In the genomic region with DNA sequence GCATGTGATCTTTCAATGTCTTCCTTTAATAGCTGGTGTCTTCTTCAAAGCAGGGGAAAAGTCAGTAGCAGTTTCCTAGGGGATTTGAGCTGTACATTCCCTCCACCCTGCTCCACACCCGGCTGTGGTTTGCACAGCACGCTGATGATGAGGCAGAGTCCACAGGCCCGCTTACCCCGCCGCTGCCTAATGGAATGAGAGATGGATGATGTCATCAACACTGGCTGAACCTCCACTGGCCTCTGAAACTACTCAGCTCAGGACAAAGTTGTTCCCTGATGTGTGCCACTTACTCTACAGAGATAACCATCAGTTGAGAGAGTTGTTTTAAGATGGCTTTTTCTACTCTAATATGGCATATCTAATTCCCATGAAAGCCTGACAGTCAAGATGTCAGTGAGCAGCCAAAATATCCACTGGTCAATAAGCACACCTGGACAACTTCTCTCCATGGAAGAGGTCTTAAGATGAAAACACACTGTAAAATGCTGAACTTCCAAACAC, we compare ENCODE assay signal across 8 mouse cellular contexts.
A peak's percentile ranks its signal among the peaks of the same experiment; 100 is the strongest.
DNase-seq lines count a peak whose midpoint lies in the region; ATAC-seq and TF ChIP-seq lines count a peak whose summit lies in the region.

No protein-coding gene starts in this region.

- H3K9me3 ChIP-seq in forebrain, postnatal 0 days (ENCODE audit: low read length) = no peaks in the 10 kb centered on the region
- no peaks in the 10 kb centered on the region for H3K9me3 ChIP-seq in forebrain, embryonic 11.5 days (ENCODE audit: control insufficient read depth, low read length)
- H3K9me3 ChIP-seq in heart, embryonic 11.5 days (replicated peaks; ENCODE audit: control insufficient read depth, low read length) = no peaks in the 10 kb centered on the region
- no peaks in the 10 kb centered on the region for H3K9me3 ChIP-seq in kidney, embryonic 16.5 days (ENCODE audit: low read length)
- no peaks in the 10 kb centered on the region for H3K9me3 ChIP-seq in midbrain, postnatal 0 days (ENCODE audit: low read length)

- H3K4me2 ChIP-seq in forebrain, postnatal 0 days (ENCODE audit: low read depth) = peak overlapping the region; percentile 37; the same call in 1 of the 2 replicates
- H3K4me2 ChIP-seq in forebrain, embryonic 11.5 days (ENCODE audit: low read depth, low read length, severe bottlenecking) = no peak overlapping the region
- H3K4me2 ChIP-seq in heart, embryonic 11.5 days = peak overlapping the region; percentile 42
- H3K4me2 ChIP-seq in kidney, embryonic 16.5 days (replicated peaks; ENCODE audit: low read depth, low read length) = no peak overlapping the region
- H3K4me2 ChIP-seq in midbrain, postnatal 0 days (ENCODE audit: low read depth, low read length, poor library complexity, severe bottlenecking) = peak overlapping the region; percentile 36; the same call in 1 of the 2 replicates

- H3K27ac ChIP-seq in forebrain, postnatal 0 days (ENCODE audit: low read depth, low read length) = no peak overlapping the region
- H3K27ac ChIP-seq in forebrain, embryonic 11.5 days (ENCODE audit: low read depth, low read length) = no peak overlapping the region
- peak overlapping the region; percentile 70; the same call in 1 of the 2 replicates for H3K27ac ChIP-seq in heart, embryonic 11.5 days (ENCODE audit: low read depth, low read length)
- H3K27ac ChIP-seq in kidney, embryonic 16.5 days (ENCODE audit: low read length) = no peak overlapping the region; the same call in 1 of the 2 replicates
- H3K27ac ChIP-seq in midbrain, postnatal 0 days (ENCODE audit: low read depth, low read length) = 0 out of 2 replicates have a peak overlapping the region, but pooled peaks have one; percentile 62

- no peaks in the 10 kb centered on the region for H3K36me3 ChIP-seq in forebrain, postnatal 0 days (ENCODE audit: insufficient read depth)
- H3K36me3 ChIP-seq in forebrain, embryonic 11.5 days (ENCODE audit: control insufficient read depth, insufficient read depth, low read length) = no peaks in the 10 kb centered on the region
- no peaks in the 10 kb centered on the region for H3K36me3 ChIP-seq in heart, embryonic 11.5 days (ENCODE audit: control insufficient read depth, insufficient read depth, low read length)
- no peaks in the 10 kb centered on the region for H3K36me3 ChIP-seq in kidney, embryonic 16.5 days (ENCODE audit: insufficient read depth, low read length)
- H3K36me3 ChIP-seq in midbrain, postnatal 0 days (ENCODE audit: insufficient read depth, low read length) = no peaks in the 10 kb centered on the region

- 38% methylated on average over 5 of the region's 5 CpGs for WGBS in forebrain, postnatal 0 days
- WGBS in forebrain, embryonic 11.5 days = 78% methylated on average over 5 of the region's 5 CpGs
- WGBS in heart, embryonic 11.5 days (ENCODE audit: insufficient replicate concordance) = 23% methylated on average over 5 of the region's 5 CpGs
- WGBS in kidney, embryonic 16.5 days = 22% methylated on average over 5 of the region's 5 CpGs
- 41% methylated on average over 5 of the region's 5 CpGs for WGBS in midbrain, postnatal 0 days

- peaks cover 19% of the 10 kb centered on the region for H3K4me1 ChIP-seq in forebrain, postnatal 0 days (ENCODE audit: insufficient read depth)
- H3K4me1 ChIP-seq in forebrain, embryonic 11.5 days (replicated peaks; ENCODE audit: control insufficient read depth, insufficient read depth, low read length) = peaks cover 4% of the 10 kb centered on the region
- H3K4me1 ChIP-seq in heart, embryonic 11.5 days (ENCODE audit: control insufficient read depth, insufficient read depth, low read length) = peaks cover 36% of the 10 kb centered on the region
- H3K4me1 ChIP-seq in kidney, embryonic 16.5 days (ENCODE audit: insufficient read depth, low read length) = peaks cover 36% of the 10 kb centered on the region
- H3K4me1 ChIP-seq in midbrain, postnatal 0 days (ENCODE audit: insufficient read depth, low read length) = peaks cover 10% of the 10 kb centered on the region

- H3K27me3 ChIP-seq in forebrain, postnatal 0 days (ENCODE audit: insufficient read depth, low read length) = no peaks in the 10 kb centered on the region
- H3K27me3 ChIP-seq in forebrain, embryonic 11.5 days (ENCODE audit: control insufficient read depth, insufficient read depth, low read length) = no peaks in the 10 kb centered on the region
- H3K27me3 ChIP-seq in heart, embryonic 11.5 days (ENCODE audit: control insufficient read depth, insufficient read depth, low read length) = no peaks in the 10 kb centered on the region
- H3K27me3 ChIP-seq in kidney, embryonic 16.5 days (ENCODE audit: insufficient read depth, low read length) = no peaks in the 10 kb centered on the region
- H3K27me3 ChIP-seq in midbrain, postnatal 0 days (ENCODE audit: insufficient read depth, low read length) = no peaks in the 10 kb centered on the region

- TF ChIP-seq CTCF in forebrain, postnatal 0 days (IDR thresholded peaks at IDR 0.05; ENCODE audit: low read depth) = no peak
- TF ChIP-seq CTCF in midbrain, postnatal 0 days (IDR thresholded peaks at IDR 0.05) = no peak

- DNase-seq in forebrain, postnatal 0 days = no peak
- DNase-seq in forebrain, embryonic 11.5 days (ENCODE audit: low spot score) = no peak
- DNase-seq in midbrain, postnatal 0 days (ENCODE audit: low spot score) = peak; percentile 24
- no peak for DNase-seq in cerebellum, postnatal 14 days
- DNase-seq in urinary bladder, postnatal 10 days (ENCODE audit: low spot score) = no peak
- DNase-seq in layer of hippocampus, adult 8-10 months (ENCODE audit: low spot score in 2 of 2) = no peak

- H3K4me3 ChIP-seq in forebrain, postnatal 0 days (ENCODE audit: low read depth, low read length) = no peak overlapping the region
- H3K4me3 ChIP-seq in forebrain, embryonic 11.5 days (ENCODE audit: low read depth, low read length) = no peak overlapping the region
- no peak overlapping the region for H3K4me3 ChIP-seq in heart, embryonic 11.5 days (ENCODE audit: low read depth, low read length)
- H3K4me3 ChIP-seq in kidney, embryonic 16.5 days (ENCODE audit: low read length) = no peak overlapping the region
- H3K4me3 ChIP-seq in midbrain, postnatal 0 days (ENCODE audit: low read depth, low read length) = no peak overlapping the region

- no peak overlapping the region for H3K9ac ChIP-seq in forebrain, postnatal 0 days
- H3K9ac ChIP-seq in forebrain, embryonic 11.5 days (ENCODE audit: low read length) = no peak overlapping the region
- H3K9ac ChIP-seq in heart, embryonic 11.5 days (ENCODE audit: low read depth, low read length) = peak overlapping the region; percentile 30; the same call in 1 of the 2 replicates
- no peak overlapping the region for H3K9ac ChIP-seq in kidney, embryonic 16.5 days (replicated peaks; ENCODE audit: low read length)
- H3K9ac ChIP-seq in midbrain, postnatal 0 days (replicated peaks; ENCODE audit: low read length, poor library complexity, severe bottlenecking) = no peak overlapping the region

- peak; percentile 42; the same call in 1 of the 2 replicates for ATAC-seq in forebrain, postnatal 0 days
- ATAC-seq in forebrain, embryonic 11.5 days (replicated peaks; ENCODE audit: low FRiP score) = no peak
- ATAC-seq in heart, embryonic 11.5 days (replicated peaks; ENCODE audit: insufficient number of reproducible peaks, low FRiP score, low TSS enrichment) = no peak
- peak; percentile 73 for ATAC-seq in kidney, embryonic 16.5 days (ENCODE audit: low FRiP score, low TSS enrichment)
- no peak for ATAC-seq in midbrain, postnatal 0 days (ENCODE audit: low FRiP score)

Comparison
In these comparisons a context has a peak if more than half of its experiments do, and no peak if none do; other contexts are left out.
1. ATAC-seq: peak in forebrain, postnatal 0 days (single experiment) and kidney, embryonic 16.5 days (single experiment); none in forebrain, embryonic 11.5 days (single experiment), heart, embryonic 11.5 days (single experiment) and midbrain, postnatal 0 days (single experiment).
2. H3K4me2 ChIP-seq: peak in forebrain, postnatal 0 days (single experiment), heart, embryonic 11.5 days (single experiment) and midbrain, postnatal 0 days (single experiment); none in forebrain, embryonic 11.5 days (single experiment) and kidney, embryonic 16.5 days (single experiment).
3. H3K27ac ChIP-seq: peak in heart, embryonic 11.5 days (single experiment) and midbrain, postnatal 0 days (single experiment); none in forebrain, postnatal 0 days (single experiment), forebrain, embryonic 11.5 days (single experiment) and kidney, embryonic 16.5 days (single experiment).